ENCODE assay signal across 8 mouse cellular contexts in genomic region chr6:31217060-31217541, GRCm38 (mm10).
DNase-seq lines count a peak whose midpoint lies in the region; ATAC-seq and TF ChIP-seq lines count a peak whose summit lies in the region.

No protein-coding gene starts in this region.

- no peaks in the 10 kb centered on the region for H3K27me3 ChIP-seq in kidney, adult 2 months (replicated peaks; ENCODE audit: control insufficient read depth, insufficient read depth, low read length)
- H3K27me3 ChIP-seq in liver, embryonic 14.5 days (ENCODE audit: control insufficient read depth, insufficient read depth, low read length): peaks cover 70% of the 10 kb centered on the region

- H3K36me3 ChIP-seq in kidney, adult 2 months (ENCODE audit: control insufficient read depth, insufficient read depth, low read length): no peaks in the 10 kb centered on the region
- H3K36me3 ChIP-seq in liver, embryonic 14.5 days (replicated peaks; ENCODE audit: control insufficient read depth, insufficient read depth, low read depth): no peaks in the 10 kb centered on the region

- TF ChIP-seq POLR2A in kidney, adult 2 months (IDR thresholded peaks at IDR 0.05; ENCODE audit: low read depth, low read length): no peak

- no peak for TF ChIP-seq CTCF in kidney, adult 2 months (conservative IDR thresholded peaks at IDR 0.05; ENCODE audit: insufficient read depth, insufficient read length, low read depth, low read length)
- no peak for TF ChIP-seq CTCF in liver, embryonic 14.5 days (IDR thresholded peaks at IDR 0.05; ENCODE audit: low read depth)

- peak overlapping the region; percentile 100 for H3K27ac ChIP-seq in kidney, adult 2 months (ENCODE audit: insufficient read depth, low read depth, low read length)
- H3K27ac ChIP-seq in liver, embryonic 14.5 days: no peak overlapping the region

- ATAC-seq in liver, embryonic 14.5 days (ENCODE audit: insufficient read depth): peak; percentile 21; the same call in 1 of the 2 replicates

- peak; percentile 38 for DNase-seq in ovary, postnatal 36 days (ENCODE audit: low spot score)
- DNase-seq in ovary, postnatal 14 days (ENCODE audit: low spot score): no peak
- peak; percentile 62 to 69 for DNase-seq in cerebellum, adult 18-20 months
- peak; percentile 61 to 73 for DNase-seq in heart, adult 9 months (ENCODE audit: low spot score in 2 of 2)
- peak; percentile 60 for DNase-seq in kidney, adult 2 months
- no peak for DNase-seq in liver, embryonic 14.5 days (ENCODE audit: low read depth in 3 of 3, low spot score in 3 of 3)
- DNase-seq in right cerebral cortex, postnatal 10 days (ENCODE audit: low spot score in 2 of 2): peak; percentile 72 to 78
- no peak for DNase-seq in c-Kit-positive CD71-positive TER-119-positive erythroid progenitor cells, embryonic 14.5 days (ENCODE audit: low spot score)

- H3K9me3 ChIP-seq in liver, embryonic 14.5 days (ENCODE audit: control insufficient read depth, low read length): no peaks in the 10 kb centered on the region

- H3K4me1 ChIP-seq in kidney, adult 2 months (ENCODE audit: control insufficient read depth, insufficient read depth, low read length): peaks cover 17% of the 10 kb centered on the region
- 0 out of 4 replicates have a peak, but pooled peaks cover 0 to 2% of the 10 kb centered on the region in 2 experiments for H3K4me1 ChIP-seq in liver, embryonic 14.5 days (replicated peaks; ENCODE audit: control insufficient read depth in 2 of 2, insufficient read depth in 2 of 2, low read length in 1 of 2)

- TF ChIP-seq EP300 in liver, embryonic 14.5 days (IDR thresholded peaks at IDR 0.05; ENCODE audit: low read depth): no peak

- H3K4me3 ChIP-seq in kidney, adult 2 months (ENCODE audit: insufficient read depth, low read depth, low read length): peak overlapping the region; percentile 80
- H3K4me3 ChIP-seq in liver, embryonic 14.5 days (ENCODE audit: insufficient read depth in 1 of 2, low read depth in 2 of 2, low read length in 2 of 2): peak overlapping the region in 1 of 2 experiments; percentile 58; a peak in 2 of 4 replicates

- peak overlapping the region; percentile 71 for H3K4me2 ChIP-seq in liver, embryonic 14.5 days (ENCODE audit: low read depth)

- 1% methylated on average over 20 of the region's 20 CpGs for WGBS in kidney, adult 2 months
- WGBS in liver, embryonic 14.5 days (ENCODE audit: insufficient replicate concordance): under 1% methylated on average over 20 of the region's 20 CpGs

- H3K9ac ChIP-seq in liver, embryonic 14.5 days (replicated peaks): no peak overlapping the region

Comparison
In these comparisons a context has a peak if more than half of its experiments do, and no peak if none do; other contexts are left out.
1. DNase-seq: peak in ovary, postnatal 36 days (single experiment), cerebellum, adult 18-20 months (2 of 2), heart, adult 9 months (2 of 2), kidney, adult 2 months (single experiment) and right cerebral cortex, postnatal 10 days (2 of 2); none in ovary, postnatal 14 days (single experiment), liver, embryonic 14.5 days (0 of 3) and c-Kit-positive CD71-positive TER-119-positive erythroid progenitor cells, embryonic 14.5 days (single experiment).